Mouse (Mus musculus): Measurements from ENCODE around the gene Ces4a.

GRCm38 (mm10) chr8:105093992-105094391, 37.6 kb upstream of the Ces4a start:
- TF ChIP-seq POLR2A (IDR thresholded peaks at IDR 0.05; ENCODE audit: extremely low read depth, insufficient read depth, low read length) (no peak), CTCF (IDR thresholded peaks at IDR 0.05; ENCODE audit: extremely low read depth, insufficient read depth, low read length) (no peak)
